Mouse (Mus musculus) liver, embryonic 14.5 days (tissue): ENCODE measurements around the gene Dusp3.

ENCODE experiments used
- CTCF ChIP-seq: IDR thresholded peaks from 2 replicates; pipeline ENCODE4 v1.5.1; 2016; ENCODE audit warnings: antibody characterized with exemption, low read depth, control low read depth
- EP300 ChIP-seq: IDR thresholded peaks from 2 replicates; pipeline ENCODE4 v1.6.1; 2016; ENCODE audit warnings: antibody characterized with exemption, low read depth

GRCm38 (mm10) chr11:102029304-102029703 lies 42.5 kb upstream of the Dusp3 start:
- TF ChIP-seq CTCF (no peak), EP300 (peak; percentile 59)
